Mouse (Mus musculus): ENCODE data around the gene Ppfia4. TPM values are rescaled to one million over a fixed set of nuclear protein-coding genes. Genes with fewer than 3 reads are reported as not detected.

Ppfia4 gene
- 32.0 and 34.0 TPM in 2 replicates for polyA plus RNA-seq (2015; fragmentation: Nextera tagmentation; extraction: Ambion mirVana)

DNA sequence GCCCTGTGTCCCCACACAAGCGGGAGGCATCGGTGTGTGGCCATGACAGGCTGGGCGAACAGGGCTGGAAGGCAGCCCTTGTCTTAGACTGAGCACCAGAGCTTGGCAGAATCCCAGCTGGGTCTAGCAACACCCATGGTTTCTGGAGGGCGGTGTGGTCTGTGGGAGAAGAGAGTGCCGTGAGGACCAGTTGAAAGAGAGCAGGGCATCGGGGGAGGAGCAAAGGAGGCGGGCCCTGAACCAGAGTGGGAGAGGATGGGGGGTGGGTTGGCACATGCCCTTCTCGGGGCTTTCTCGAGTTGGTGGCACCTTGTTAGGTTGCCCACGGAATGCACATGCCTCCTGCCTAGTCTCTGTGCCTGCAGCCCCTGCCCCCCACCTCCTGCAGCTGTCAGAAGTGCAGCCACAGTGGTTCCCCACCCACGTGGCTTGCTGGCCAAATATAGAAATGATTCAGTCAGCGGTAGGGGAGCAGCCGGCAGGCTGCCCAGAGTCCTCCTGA is at the start of gene Ppfia4:
Ppfia4 (minus strand) TSS at position 159 of the 502 bp plus-strand sequence.
- Histone ChIP-seq H3K9ac (ENCODE audit: low read depth, low read length) (no peak within 1 kb of the TSS), H3K27me3 (replicated peaks; ENCODE audit: control insufficient read depth, insufficient read depth, low read length) (no peaks in the 10 kb centered on the region), H3K9me3 (ENCODE audit: control insufficient read depth, low read length) (no peaks in the 10 kb centered on the region), H3K4me2 (ENCODE audit: low read length) (no peak within 1 kb of the TSS), H3K4me1 (ENCODE audit: control insufficient read depth, insufficient read depth, low read depth, low read length) (peaks cover 3% of the 10 kb centered on the region; the same call in 1 of the 2 replicates), H3K36me3 (ENCODE audit: control insufficient read depth, insufficient read depth, low read length) (no peaks in the 10 kb centered on the region), H3K27ac (ENCODE audit: low read depth, low read length) (no peak within 1 kb of the TSS), H3K4me3 (ENCODE audit: low read length) (no peak within 1 kb of the TSS)
- ATAC-seq, result peak; percentile 72
- 46% methylated on average over 13 of the region's 13 CpGs for WGBS

DNA sequence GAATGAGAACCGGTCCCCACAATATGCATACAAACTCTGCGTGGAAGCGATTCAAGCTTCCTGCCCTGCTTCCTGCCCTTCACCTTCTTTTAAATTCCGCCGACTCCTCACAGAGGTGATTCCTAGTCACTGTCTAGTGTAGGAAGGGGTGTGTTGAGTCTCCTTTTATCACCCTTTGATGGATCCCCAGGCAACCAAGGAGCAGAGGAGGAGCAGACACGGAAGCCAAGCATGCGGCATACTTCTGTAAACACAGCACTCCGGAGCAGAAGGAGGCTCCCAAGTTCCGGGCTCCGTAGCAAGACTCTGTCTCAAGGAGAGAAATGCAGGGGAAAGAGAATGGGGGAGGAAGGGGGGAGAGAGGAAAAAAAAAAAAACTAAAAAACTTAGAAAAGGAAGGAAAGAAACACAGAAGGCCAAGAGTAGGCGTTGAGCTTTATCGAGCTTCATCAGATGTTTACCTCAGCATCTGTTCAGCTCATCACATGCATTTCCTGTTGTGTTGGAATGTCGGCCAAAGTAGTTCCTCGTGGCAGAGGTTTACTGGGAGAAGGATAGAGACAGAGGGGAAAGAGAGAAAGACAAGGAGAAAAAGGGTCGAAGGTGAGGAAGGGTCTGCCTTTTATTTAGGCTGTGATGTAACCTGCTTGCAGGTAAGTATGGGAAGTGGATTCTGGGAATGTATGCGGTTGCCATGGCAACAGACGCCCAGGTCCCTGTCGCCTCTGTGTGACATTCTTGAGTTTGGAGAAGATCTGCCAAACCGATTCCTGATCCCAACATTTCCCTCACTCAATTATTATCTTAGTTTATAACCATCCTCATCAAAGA is 49.3 kb upstream of the Ppfia4 start:
- 16% methylated on average over 19 of the region's 19 CpGs for WGBS
- Histone ChIP-seq H3K27ac (ENCODE audit: low read depth, low read length) (no peak overlapping the region), H3K27me3 (replicated peaks; ENCODE audit: control insufficient read depth, insufficient read depth, low read length) (no peaks in the 10 kb centered on the region), H3K9me3 (ENCODE audit: control insufficient read depth, low read length) (no peaks in the 10 kb centered on the region), H3K4me3 (ENCODE audit: low read length) (peak overlapping the region; percentile 29), H3K9ac (ENCODE audit: low read depth, low read length) (0 out of 2 replicates have a peak overlapping the region, but pooled peaks have one; percentile 9), H3K4me2 (ENCODE audit: low read length) (peak overlapping the region; percentile 54), H3K4me1 (ENCODE audit: control insufficient read depth, insufficient read depth, low read depth, low read length) (no peaks in the 10 kb centered on the region; the same call in 1 of the 2 replicates), H3K36me3 (ENCODE audit: control insufficient read depth, insufficient read depth, low read length) (no peaks in the 10 kb centered on the region)
- no peak for ATAC-seq

DNA sequence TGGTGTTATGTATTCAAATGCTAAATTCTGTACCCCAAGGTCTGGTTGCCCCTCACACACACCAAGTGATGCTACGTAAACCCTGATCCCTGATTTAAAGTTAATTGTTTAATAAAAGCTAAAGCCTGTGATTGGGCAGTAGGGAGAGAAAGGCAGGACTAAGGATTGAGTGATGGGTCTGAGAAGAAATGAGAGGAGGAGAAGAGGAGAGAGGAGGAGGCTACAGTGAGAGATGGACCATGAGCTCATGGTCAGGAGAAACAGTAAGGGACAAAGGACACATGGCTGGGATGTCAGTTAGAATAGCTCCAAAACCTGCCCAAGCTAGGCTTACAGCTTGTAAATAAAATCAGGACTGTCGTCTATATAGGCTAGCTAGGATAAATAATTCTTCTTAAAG is 48.3 kb upstream of the Ppfia4 start:
- no peak for ATAC-seq
- Histone ChIP-seq H3K4me2 (ENCODE audit: low read length) (no peak overlapping the region), H3K27ac (ENCODE audit: low read depth, low read length) (no peak overlapping the region), H3K4me3 (ENCODE audit: low read length) (no peak overlapping the region), H3K36me3 (ENCODE audit: control insufficient read depth, insufficient read depth, low read length) (no peaks in the 10 kb centered on the region), H3K9me3 (ENCODE audit: control insufficient read depth, low read length) (no peaks in the 10 kb centered on the region), H3K27me3 (replicated peaks; ENCODE audit: control insufficient read depth, insufficient read depth, low read length) (no peaks in the 10 kb centered on the region), H3K4me1 (ENCODE audit: control insufficient read depth, insufficient read depth, low read depth, low read length) (no peaks in the 10 kb centered on the region; the same call in 1 of the 2 replicates), H3K9ac (ENCODE audit: low read depth, low read length) (no peak overlapping the region)
- 88% methylated on average over 2 of the region's 2 CpGs for WGBS

DNA sequence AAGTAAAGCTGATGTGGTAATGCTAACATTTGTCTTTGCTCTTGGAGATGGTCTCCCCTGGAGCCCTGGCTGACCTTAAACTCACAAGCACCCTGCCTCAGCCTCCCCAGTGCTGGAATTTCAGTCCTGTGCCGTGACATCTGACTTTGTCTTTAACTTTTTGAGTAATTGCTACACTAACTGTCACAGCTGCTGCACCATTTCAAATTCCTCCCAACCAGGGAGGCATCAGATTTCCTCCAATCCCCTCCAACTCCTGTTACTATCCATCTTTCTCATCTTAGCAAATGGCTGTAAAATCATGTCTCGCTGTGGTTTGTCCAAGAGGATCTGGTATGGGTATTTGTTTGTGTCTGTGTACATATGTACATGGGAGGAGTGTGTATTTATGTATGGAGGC is 41.4 kb upstream of the Ppfia4 start:
- no peak for ATAC-seq
- Histone ChIP-seq H3K4me1 (ENCODE audit: control insufficient read depth, insufficient read depth, low read depth, low read length) (no peaks in the 10 kb centered on the region), H3K36me3 (ENCODE audit: control insufficient read depth, insufficient read depth, low read length) (no peaks in the 10 kb centered on the region), H3K9me3 (ENCODE audit: control insufficient read depth, low read length) (no peaks in the 10 kb centered on the region), H3K9ac (ENCODE audit: low read depth, low read length) (no peak overlapping the region), H3K4me2 (ENCODE audit: low read length) (no peak overlapping the region), H3K4me3 (ENCODE audit: low read length) (no peak overlapping the region), H3K27me3 (replicated peaks; ENCODE audit: control insufficient read depth, insufficient read depth, low read length) (no peaks in the 10 kb centered on the region), H3K27ac (ENCODE audit: low read depth, low read length) (no peak overlapping the region)
- 82% methylated on average over 2 of the region's 2 CpGs for WGBS

DNA sequence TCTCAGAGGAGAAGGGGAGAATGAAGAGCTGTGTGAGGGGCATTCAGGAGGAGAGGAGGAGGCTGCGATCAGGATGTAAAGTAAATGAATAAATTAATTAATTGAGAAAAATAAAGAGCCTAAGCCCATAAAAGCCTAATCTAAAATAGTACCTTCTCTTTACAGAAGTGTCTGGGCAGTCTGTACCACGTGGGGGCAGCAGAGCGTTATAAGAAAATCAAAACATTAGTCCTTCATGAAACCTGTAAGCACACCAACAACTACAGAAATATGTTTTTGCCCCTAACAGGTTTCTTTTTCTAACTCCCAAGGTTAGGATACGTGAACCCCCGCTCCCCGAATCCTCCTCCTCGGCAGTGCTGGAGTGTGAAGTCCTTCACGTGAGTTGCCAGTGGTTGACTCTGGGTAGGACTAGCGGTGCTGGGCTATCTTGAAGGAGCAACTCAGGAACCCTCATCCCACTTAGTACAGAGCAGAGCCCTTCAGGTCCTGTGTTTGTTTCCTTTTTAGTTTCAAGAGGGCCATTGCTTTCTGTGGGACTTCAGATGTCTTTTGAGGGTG is 36.1 kb upstream of the Ppfia4 start:
- H3K4me1 ChIP-seq (ENCODE audit: control insufficient read depth, insufficient read depth, low read depth, low read length), result no peaks in the 10 kb centered on the region
- ATAC-seq, result peak; percentile 45; the same call in 1 of the 2 replicates
- H3K27me3 ChIP-seq (replicated peaks; ENCODE audit: control insufficient read depth, insufficient read depth, low read length), result no peaks in the 10 kb centered on the region; the same call in 1 of the 2 replicates
- H3K4me3 ChIP-seq (ENCODE audit: low read length), result no peak overlapping the region
- no peaks in the 10 kb centered on the region for H3K9me3 ChIP-seq (ENCODE audit: control insufficient read depth, low read length)
- 55% methylated on average over 9 of the region's 9 CpGs for WGBS
- H3K4me2 ChIP-seq (ENCODE audit: low read length), result no peak overlapping the region
- no peaks in the 10 kb centered on the region for H3K36me3 ChIP-seq (ENCODE audit: control insufficient read depth, insufficient read depth, low read length)
- no peak overlapping the region for H3K27ac ChIP-seq (ENCODE audit: low read depth, low read length)
- no peak overlapping the region for H3K9ac ChIP-seq (ENCODE audit: low read depth, low read length)

DNA sequence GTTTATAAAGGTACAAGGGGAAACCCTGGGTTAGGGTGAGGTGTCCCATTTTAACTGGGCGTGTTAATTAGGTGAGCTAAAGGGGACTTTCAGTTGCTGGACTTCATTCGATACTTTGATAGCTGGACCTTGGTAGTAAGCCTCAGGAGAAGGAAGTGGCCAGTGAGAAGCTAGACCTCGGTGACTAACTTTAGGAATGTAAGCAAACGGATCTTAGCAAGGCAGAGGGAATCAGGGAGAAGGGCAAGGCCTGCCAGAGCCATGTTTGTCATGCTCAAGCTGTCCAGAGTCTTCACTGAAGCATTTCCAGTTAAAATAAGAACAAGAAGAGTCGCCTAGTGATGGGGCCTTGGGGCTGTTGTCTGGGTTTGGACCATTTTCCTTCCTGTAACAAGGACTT is 32.8 kb upstream of the Ppfia4 start:
- WGBS, result 74% methylated on average over 5 of the region's 5 CpGs
- Histone ChIP-seq H3K36me3 (ENCODE audit: control insufficient read depth, insufficient read depth, low read length) (no peaks in the 10 kb centered on the region), H3K9ac (ENCODE audit: low read depth, low read length) (no peak overlapping the region), H3K9me3 (ENCODE audit: control insufficient read depth, low read length) (no peaks in the 10 kb centered on the region), H3K27me3 (replicated peaks; ENCODE audit: control insufficient read depth, insufficient read depth, low read length) (no peaks in the 10 kb centered on the region; the same call in 1 of the 2 replicates), H3K4me1 (ENCODE audit: control insufficient read depth, insufficient read depth, low read depth, low read length) (peaks cover 9% of the 10 kb centered on the region), H3K4me3 (ENCODE audit: low read length) (no peak overlapping the region), H3K27ac (ENCODE audit: low read depth, low read length) (no peak overlapping the region), H3K4me2 (ENCODE audit: low read length) (no peak overlapping the region)
- ATAC-seq, result no peak

DNA sequence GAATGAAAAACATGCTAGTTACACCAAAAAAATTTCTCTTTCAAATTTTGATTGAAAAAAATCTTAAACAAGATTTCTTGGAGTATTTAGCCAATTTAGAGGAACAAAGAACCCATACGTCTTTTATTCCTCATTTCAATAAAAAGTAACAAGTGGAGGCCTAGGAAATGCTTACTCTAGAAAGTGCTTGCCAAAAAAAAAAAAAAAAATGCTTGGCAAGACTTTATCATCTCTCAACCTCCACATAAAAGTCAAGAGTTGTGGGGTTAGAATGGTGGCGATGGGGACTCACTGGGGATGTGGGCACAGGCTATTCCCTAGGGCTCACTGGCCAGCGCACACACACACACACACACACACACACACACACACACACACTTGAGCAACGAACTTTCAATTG is 30.5 kb upstream of the Ppfia4 start:
- Histone ChIP-seq H3K4me1 (ENCODE audit: control insufficient read depth, insufficient read depth, low read depth, low read length) (peaks cover 15% of the 10 kb centered on the region), H3K27ac (ENCODE audit: low read depth, low read length) (no peak overlapping the region), H3K4me2 (ENCODE audit: low read length) (no peak overlapping the region), H3K27me3 (replicated peaks; ENCODE audit: control insufficient read depth, insufficient read depth, low read length) (no peaks in the 10 kb centered on the region; the same call in 1 of the 2 replicates), H3K9ac (ENCODE audit: low read depth, low read length) (no peak overlapping the region), H3K9me3 (ENCODE audit: control insufficient read depth, low read length) (no peaks in the 10 kb centered on the region), H3K4me3 (ENCODE audit: low read length) (no peak overlapping the region), H3K36me3 (ENCODE audit: control insufficient read depth, insufficient read depth, low read length) (peaks cover 5% of the 10 kb centered on the region)
- WGBS, result 89% methylated on average over 4 of the region's 4 CpGs
- no peak for ATAC-seq

DNA sequence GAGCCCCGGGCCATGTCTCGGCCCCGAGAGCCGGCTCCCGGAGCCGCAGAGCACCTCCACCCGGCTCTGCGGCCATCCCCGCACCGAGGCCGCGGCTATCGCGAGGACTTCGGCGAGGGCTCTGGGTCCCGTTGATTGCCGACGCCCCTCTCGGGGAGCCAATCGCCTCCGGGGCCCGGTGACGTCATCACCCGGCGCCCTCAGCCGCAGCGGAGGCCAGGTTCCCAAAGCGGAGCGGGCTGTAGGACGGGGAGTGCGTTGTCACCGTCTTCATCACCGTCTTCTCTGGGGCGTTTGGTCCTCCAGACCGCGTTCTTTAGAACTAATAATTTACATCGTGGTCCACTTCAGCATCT is 29.1 kb upstream of the Ppfia4 start, which contains the start of gene Tmem183a:
Tmem183a (minus strand) TSS at position 123 of the 356 bp plus-strand sequence.
- Histone ChIP-seq H3K27me3 (replicated peaks; ENCODE audit: control insufficient read depth, insufficient read depth, low read length) (no peaks in the 10 kb centered on the region), H3K4me2 (ENCODE audit: low read length) (peak within 1 kb of the TSS; percentile 88), H3K4me3 (ENCODE audit: low read length) (peak within 1 kb of the TSS; percentile 93), H3K27ac (ENCODE audit: low read depth, low read length) (peak within 1 kb of the TSS; percentile 88), H3K4me1 (ENCODE audit: control insufficient read depth, insufficient read depth, low read depth, low read length) (peaks cover 15% of the 10 kb centered on the region), H3K36me3 (ENCODE audit: control insufficient read depth, insufficient read depth, low read length) (peaks cover 11% of the 10 kb centered on the region), H3K9me3 (ENCODE audit: control insufficient read depth, low read length) (no peaks in the 10 kb centered on the region), H3K9ac (ENCODE audit: low read depth, low read length) (peak within 1 kb of the TSS; percentile 98)
- ATAC-seq, result peak; percentile 98
- 0% methylated on average over 38 of the region's 38 CpGs for WGBS

DNA sequence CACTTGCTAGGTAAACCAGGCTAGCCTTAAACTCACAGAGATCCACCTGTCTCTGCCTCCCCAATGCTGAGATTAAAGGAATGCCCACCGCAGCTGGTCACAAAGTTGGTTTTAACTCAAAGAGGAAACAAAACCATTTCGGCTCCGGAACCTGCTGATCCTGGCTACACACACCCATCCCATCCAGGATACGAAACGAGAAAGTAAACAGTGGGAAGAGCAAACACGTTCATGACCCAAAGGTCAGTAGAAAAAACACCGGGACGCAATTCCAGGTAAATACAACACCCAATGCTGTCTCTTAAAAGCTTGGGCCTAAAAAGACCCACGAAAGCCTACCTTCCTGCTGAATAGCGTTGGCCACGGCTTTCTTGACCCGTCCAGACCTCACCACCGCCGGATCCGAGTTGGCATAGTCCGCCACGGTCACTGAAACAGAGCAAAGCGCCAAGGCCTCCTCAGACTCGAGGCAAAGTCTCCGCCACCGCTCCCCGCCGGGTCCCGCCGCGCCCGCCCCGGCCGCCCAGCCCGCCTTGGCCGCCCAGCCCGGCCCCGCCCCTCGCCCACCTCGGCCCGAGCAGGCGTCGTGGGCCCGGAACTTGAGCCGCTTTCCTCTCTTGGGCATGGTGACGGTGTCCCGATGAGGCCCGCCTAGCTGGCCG is 28.6 kb upstream of the Ppfia4 start:
- Histone ChIP-seq H3K36me3 (ENCODE audit: control insufficient read depth, insufficient read depth, low read length) (peaks cover 12% of the 10 kb centered on the region), H3K9me3 (ENCODE audit: control insufficient read depth, low read length) (no peaks in the 10 kb centered on the region), H3K4me1 (ENCODE audit: control insufficient read depth, insufficient read depth, low read depth, low read length) (peaks cover 15% of the 10 kb centered on the region), H3K27ac (ENCODE audit: low read depth, low read length) (peak overlapping the region; percentile 88), H3K4me2 (ENCODE audit: low read length) (peak overlapping the region; percentile 75), H3K4me3 (ENCODE audit: low read length) (peak overlapping the region; percentile 93), H3K9ac (ENCODE audit: low read depth, low read length) (peak overlapping the region; percentile 98), H3K27me3 (replicated peaks; ENCODE audit: control insufficient read depth, insufficient read depth, low read length) (no peaks in the 10 kb centered on the region)
- peak; percentile 90 for ATAC-seq
- 2% methylated on average over 39 of the region's 44 CpGs for WGBS
